Mouse (Mus musculus): Measurements from ENCODE around the gene Lrrc10. TPM values are rescaled to one million over a fixed set of nuclear protein-coding genes. Genes with fewer than 3 reads are reported as not detected.

Lrrc10 gene
- total RNA-seq, 2 experiments from 2014 or later = 0.37 TPM; not detected in 1

Other genes starting within 250 kb of the Lrrc10 start
- under 1 TPM in 1 of 2 experiments, not detected in 1; 0.09 TPM for gene Myrfl, start 148.4 kb upstream of the Lrrc10 start, total RNA-seq (2021)
- gene Rab3ip, start 94.6 kb upstream of the Lrrc10 start, total RNA-seq (2021) = 10 to 100 TPM; 29.9 to 33.8 TPM
- gene Gm10271, start 72.7 kb upstream of the Lrrc10 start, total RNA-seq (2021) = not detected
- gene Best3, start 59.0 kb upstream of the Lrrc10 start, total RNA-seq (2021) = 10 to 100 TPM; 23.5 to 29.6 TPM
- 100 to 1,000 TPM; 110 to 112 TPM for gene Cct2, start 18.5 kb downstream of the Lrrc10 start, total RNA-seq (2021)
- 1 to 10 TPM; 9.1 to 9.2 TPM for gene Frs2, start 103.2 kb downstream of the Lrrc10 start, total RNA-seq (2021)
- gene Yeats4, start 179.2 kb downstream of the Lrrc10 start, total RNA-seq (2021) = 10 to 100 TPM; 14.4 to 15.1 TPM
- not detected for gene 9530003J23Rik, start 193.4 kb downstream of the Lrrc10 start, total RNA-seq (2021)
- 10 to 100 TPM; 28.7 to 48.4 TPM for gene Lyz2, start 237.0 kb downstream of the Lrrc10 start, total RNA-seq (2021)
- 1 to 10 TPM; 3.9 to 6.6 TPM for gene Lyz1, start 247.5 kb downstream of the Lrrc10 start, total RNA-seq (2021)